Mouse (Mus musculus) heart, adult 9 months (tissue): Measurements from ENCODE around the gene Rnf208.
"Not testable (repeated sequence)": the region's sequence is repeated elsewhere in the genome, so short reads cannot be mapped to it uniquely, and the experiment has no call there.

ENCODE experiments used
- DNase-seq, 2 experiments: peaks; one replicate each; pipeline ENCODE4 v3.0.0; 2022; ENCODE audit warnings: low spot score in 2 of 2

The Rnf208 gene

GRCm38 (mm10) chr2:25246183-25247072, 4.4 kb downstream of the Rnf208 start, which contains the start of gene AL732309.1:
AL732309.1 (minus strand) TSS chr2:25246863.
- DNase-seq = no peak

GRCm38 (mm10) chr2:25252331-25252730, 10.3 kb downstream of the Rnf208 start:
- no peak for DNase-seq

GRCm38 (mm10) chr2:25255284-25255779, 13.3 kb downstream of the Rnf208 start, which contains the start of gene Tmem203:
Tmem203 (plus strand) TSS chr2:25255439.
- peak; percentile 82 to 85 for DNase-seq

GRCm38 (mm10) chr2:25256443-25257109, 14.5 kb downstream of the Rnf208 start:
- DNase-seq = not testable (repeated sequence)

GRCm38 (mm10) chr2:25257250-25257649, 15.2 kb downstream of the Rnf208 start:
- DNase-seq = not testable (repeated sequence)

GRCm38 (mm10) chr2:25258887-25259286, 16.8 kb downstream of the Rnf208 start:
- DNase-seq = no peak

GRCm38 (mm10) chr2:25261870-25262269, 19.8 kb downstream of the Rnf208 start:
- DNase-seq = no peak

GRCm38 (mm10) chr2:25262291-25262767, 20.3 kb downstream of the Rnf208 start, which contains the start of gene Tprn:
Tprn (plus strand) TSS chr2:25262618.
- peak; percentile 96 to 98 for DNase-seq

GRCm38 (mm10) chr2:25262795-25263622, 21.0 kb downstream of the Rnf208 start:
- DNase-seq = no peak

- DNase-seq = no peak
Observed at GRCm38 (mm10) chr2:25263623-25264285, 21.7 kb downstream of the Rnf208 start.

- DNase-seq = no peak
Observed at GRCm38 (mm10) chr2:25264286-25264660, 22.2 kb downstream of the Rnf208 start.

- DNase-seq = no peak
Observed at GRCm38 (mm10) chr2:25264851-25265250, 22.8 kb downstream of the Rnf208 start.

- peak; percentile 40 to 71 for DNase-seq
Observed at GRCm38 (mm10) chr2:25265897-25266656, 24.0 kb downstream of the Rnf208 start.

- peak; percentile 36 to 46 for DNase-seq
Observed at GRCm38 (mm10) chr2:25266720-25267119, 24.7 kb downstream of the Rnf208 start.

- DNase-seq = no peak
Observed at GRCm38 (mm10) chr2:25267241-25267640, 25.2 kb downstream of the Rnf208 start.

GRCm38 (mm10) chr2:25267746-25268309, 25.8 kb downstream of the Rnf208 start:
- DNase-seq = no peak

GRCm38 (mm10) chr2:25271827-25272511, 29.9 kb downstream of the Rnf208 start, which contains the start of the genes Ssna1 and Anapc2:
Ssna1 (minus strand) TSS chr2:25272438.
Anapc2 (plus strand) TSS chr2:25272478.
- peak; percentile 95 to 96 for DNase-seq

GRCm38 (mm10) chr2:25272515-25272914, 30.5 kb downstream of the Rnf208 start:
- DNase-seq = no peak

GRCm38 (mm10) chr2:25273010-25273409, 31.0 kb downstream of the Rnf208 start:
- DNase-seq = no peak
